Mouse (Mus musculus) midbrain, postnatal 0 days (tissue): ENCODE data around the gene Hist1h4j. TPM values are rescaled to one million over a fixed set of nuclear protein-coding genes. Genes with fewer than 3 reads are reported as not detected.

Experiments
- ATAC-seq: fragments of 200-750 bp; cut with Nextera tagmentation; 2 replicates; pipeline ENCODE4 v1.8.0; 2017; ENCODE audit warnings: moderate number of reproducible peaks, mild to moderate bottlenecking, moderate TSS enrichment, moderate library complexity; ENCODE audit not compliant: low FRiP score
- DNase-seq: peaks from one replicate; pipeline ENCODE4 v3.0.0-alpha.2; 2015; ENCODE audit warnings: low spot score
- H3K27ac ChIP-seq: fragments of 300-500 bp; sonication (generic); 2 replicates; pipeline ENCODE4 v1.5.1; 2014; ENCODE audit warnings: low read depth, mild to moderate bottlenecking, low read length, mixed read lengths
- H3K27me3 ChIP-seq: fragments of 300-500 bp; sonication (generic); 2 replicates; pipeline ENCODE4 v1.6.1; 2014; ENCODE audit warnings: low read length, control low read depth, mixed read lengths; ENCODE audit not compliant: insufficient read depth
- H3K36me3 ChIP-seq: fragments of 300-500 bp; sonication (generic); 2 replicates; pipeline ENCODE4 v1.6.1; 2014; ENCODE audit warnings: low read length, control low read depth, mixed read lengths; ENCODE audit not compliant: insufficient read depth
- H3K4me1 ChIP-seq: fragments of 300-500 bp; sonication (generic); 2 replicates; pipeline ENCODE4 v1.6.1; 2014; ENCODE audit warnings: mild to moderate bottlenecking, control low read depth, antibody characterized with exemption, low read length, mixed read lengths; ENCODE audit not compliant: insufficient read depth
- H3K4me2 ChIP-seq: fragments of 300-500 bp; sonication (generic); 2 replicates; pipeline ENCODE4 v1.6.1; 2014; ENCODE audit warnings: low read depth, mild to moderate bottlenecking, low read length, mixed read lengths; ENCODE audit not compliant: poor library complexity, severe bottlenecking
- H3K4me3 ChIP-seq: fragments of 300-500 bp; sonication (generic); 2 replicates; pipeline ENCODE4 v1.5.1; 2014; ENCODE audit warnings: low read depth, mild to moderate bottlenecking, low read length, moderate library complexity
- H3K9ac ChIP-seq: fragments of 300-500 bp; sonication (generic); replicated peaks from 2 replicates; pipeline ENCODE4 v1.6.1; 2014; ENCODE audit warnings: mild to moderate bottlenecking, low read length, moderate library complexity, mixed read lengths; ENCODE audit not compliant: poor library complexity, severe bottlenecking
- H3K9me3 ChIP-seq: fragments of 300-500 bp; sonication (generic); 2 replicates; pipeline ENCODE4 v1.6.1; 2016; ENCODE audit warnings: low read length, control low read depth
- CTCF ChIP-seq: IDR thresholded peaks from 2 replicates; pipeline ENCODE4 v1.5.1; 2016; ENCODE audit warnings: antibody characterized with exemption, mild to moderate bottlenecking
- WGBS: fragments of 180-500 bp; shearing (Covaris S2); extraction: QIAGEN DNeasy Blood & Tissue Kit; methylation state at CpG from one replicate; pipeline ENCODE4 v1.1.7; 2014; 5-methylcytosine and 5-hydroxymethylcytosine counted together
- polyA plus RNA-seq: library from polyadenylated mRNA; unstranded; fragments of >200 nt; fragmentation: Nextera tagmentation; extraction: Ambion mirVana; gene quantifications from 2 replicates; pipeline ENCODE4 v1.2.1, GENCODE M21; 2015
- total RNA-seq: library from RNA; depleted of rRNA; stranded (reverse); fragments of >200 nt; gene quantifications from 2 replicates; pipeline ENCODE4 v1.2.3, GENCODE M21; 2014

Gene Hist1h4j
- total and polyA plus RNA-seq, 2 experiments from 2014 or later = 479 TPM; not detected in 1

- no peak for TF ChIP-seq CTCF
- H3K4me1 ChIP-seq = no peaks in the 10 kb centered on the region
- no peak overlapping the region for H3K9ac ChIP-seq
- 28% methylated on average over 11 of the region's 11 CpGs for WGBS
- ATAC-seq (no peak), DNase-seq (no peak)
- no peaks in the 10 kb centered on the region for H3K9me3 ChIP-seq
- H3K27me3 ChIP-seq = no peaks in the 10 kb centered on the region
- H3K4me3 ChIP-seq = no peak overlapping the region
- H3K27ac ChIP-seq = no peak overlapping the region
- no peaks in the 10 kb centered on the region for H3K36me3 ChIP-seq
- H3K4me2 ChIP-seq = no peak overlapping the region
Measured at GRCm38 (mm10) chr13:21727948-21728572, 6.8 kb upstream of the Hist1h4j start.

- Histone ChIP-seq H3K4me2 (no peak overlapping the region), H3K4me1 (no peaks in the 10 kb centered on the region), H3K27ac (no peak overlapping the region), H3K9ac (no peak overlapping the region), H3K9me3 (no peaks in the 10 kb centered on the region), H3K36me3 (no peaks in the 10 kb centered on the region), H3K27me3 (no peaks in the 10 kb centered on the region), H3K4me3 (no peak overlapping the region)
- DNase-seq (no peak), ATAC-seq (no peak)
- no peak for TF ChIP-seq CTCF
- WGBS = 82% methylated on average over 1 of the region's 1 CpGs
Measured at GRCm38 (mm10) chr13:21729544-21729943, 5.3 kb upstream of the Hist1h4j start.

GRCm38 (mm10) chr13:21733466-21733865 is 1.4 kb upstream of the Hist1h4j start:
- no peak overlapping the region for H3K4me3 ChIP-seq
- H3K27me3 ChIP-seq = no peaks in the 10 kb centered on the region
- no peak for DNase-seq
- H3K4me1 ChIP-seq = no peaks in the 10 kb centered on the region
- no peaks in the 10 kb centered on the region for H3K36me3 ChIP-seq
- H3K9ac ChIP-seq = no peak overlapping the region
- peak overlapping the region; percentile 81 for H3K27ac ChIP-seq
- H3K4me2 ChIP-seq = peak overlapping the region; percentile 67
- peak; percentile 39 for TF ChIP-seq CTCF
- WGBS = 62% methylated on average over 5 of the region's 5 CpGs
- peak; percentile 10; the same call in 1 of the 2 replicates for ATAC-seq
- no peaks in the 10 kb centered on the region for H3K9me3 ChIP-seq

GRCm38 (mm10) chr13:21734010-21734905 is 606 bp upstream of the Hist1h4j start:
- peak; percentile 90 for TF ChIP-seq CTCF

GRCm38 (mm10) chr13:21745006-21745405 is 10.1 kb downstream of the Hist1h4j start:
- no peaks in the 10 kb centered on the region for H3K27me3 ChIP-seq
- TF ChIP-seq CTCF = no peak
- no peak overlapping the region for H3K4me3 ChIP-seq
- H3K4me1 ChIP-seq = no peaks in the 10 kb centered on the region
- DNase-seq = no peak
- H3K36me3 ChIP-seq = no peaks in the 10 kb centered on the region
- H3K27ac ChIP-seq = no peak overlapping the region
- no peaks in the 10 kb centered on the region for H3K9me3 ChIP-seq
- no peak for ATAC-seq
- WGBS = 88% methylated on average over 1 of the region's 1 CpGs
- H3K4me2 ChIP-seq = no peak overlapping the region
- H3K9ac ChIP-seq = no peak overlapping the region

More at GRCm38 (mm10) chr13:21734010-21734905, 606 bp upstream of the Hist1h4j start:
- H3K4me1 ChIP-seq = no peaks in the 10 kb centered on the region
- DNase-seq (peak; percentile 96), ATAC-seq (peak; percentile 83)
- peak overlapping the region; percentile 46 for H3K4me3 ChIP-seq
- H3K4me2 ChIP-seq = peak overlapping the region; percentile 67
- no peaks in the 10 kb centered on the region for H3K9me3 ChIP-seq
- no peaks in the 10 kb centered on the region for H3K36me3 ChIP-seq
- under 1% methylated on average over 21 of the region's 21 CpGs for WGBS
- peak overlapping the region; percentile 81 for H3K27ac ChIP-seq
- H3K27me3 ChIP-seq = no peaks in the 10 kb centered on the region
- peak overlapping the region; percentile 57 for H3K9ac ChIP-seq
